Mouse (Mus musculus) left cerebral cortex, adult 2 months (tissue): Measurements from ENCODE around the gene Gm5965. TPM values are rescaled to one million over a fixed set of nuclear protein-coding genes. Genes with fewer than 3 reads are reported as not detected.
"Not testable (repeated sequence)": the region's sequence is repeated elsewhere in the genome, so short reads cannot be mapped to it uniquely, and the experiment has no call there.

Experiments
- DNase-seq, 2 experiments: peaks; one replicate each; pipeline ENCODE4 v3.0.0; 2021 to 2022; ENCODE audit warnings: low spot score in 2 of 2, mixed read lengths in 1 of 2; ENCODE audit errors: extremely low spot score in 1 of 2
- H3K27ac ChIP-seq: fragments of 200-600 bp; 2 replicates; pipeline ENCODE4 v1.8.1; 2022
- H3K4me3 ChIP-seq: fragments of 200-600 bp; 2 replicates; pipeline ENCODE4 v1.8.1; 2022
- CTCF ChIP-seq: fragments of 200-600 bp; IDR thresholded peaks from 2 replicates; pipeline ENCODE4 v1.8.1; 2022; ENCODE audit warnings: antibody characterized with exemption, mild to moderate bottlenecking, moderate library complexity
- intact Hi-C: fragments of 180-260 bp; cut with DNase I; formaldehyde crosslinking; loops from one replicate; pipeline ENCODE4 v1.15.1; 2025
- long read RNA-seq, 2 experiments: library from polyadenylated mRNA; stranded (forward); transcript quantifications; one replicate each; pipeline ENCODE4 v2.0.0; 2021; ENCODE audit warnings: borderline mapping rate in 2 of 2
- total RNA-seq, 2 experiments: library from RNA; stranded (reverse); gene quantifications; 2 replicates each; pipeline ENCODE4 v1.2.3; 2021

The Gm5965 gene
- total RNA-seq: not detected
- long read RNA-seq, experiment 1: 0 reads
- long read RNA-seq, experiment 2: 0 reads

- Histone ChIP-seq H3K27ac (no peak within 1 kb of the TSS), H3K4me3 (no peak within 1 kb of the TSS)
- intact Hi-C loops: no loop called here
- no peak for TF ChIP-seq CTCF
- no peak for DNase-seq
These were observed at the start of gene Gm5965 for GRCm38 (mm10) chr16:88777596-88777995. Gene Gm5965 (plus strand): TSS chr16:88777896.

- TF ChIP-seq CTCF: no peak
- no peak for DNase-seq
- intact Hi-C loops: no loop called here
- Histone ChIP-seq H3K27ac (no peak within 1 kb of the TSS), H3K4me3 (no peak within 1 kb of the TSS)
These were observed 48.9 kb upstream of the Gm5965 start, which contains the start of gene Krtap13-1 for GRCm38 (mm10) chr16:88728812-88729275. Gene Krtap13-1 (plus strand): TSS chr16:88728862.

- intact Hi-C loops: no loop called here
- no peak for DNase-seq
- no peak for TF ChIP-seq CTCF
- H3K4me3 ChIP-seq: no peak overlapping the region
- H3K27ac ChIP-seq: no peak overlapping the region
These were observed 42.3 kb upstream of the Gm5965 start for GRCm38 (mm10) chr16:88735391-88735790.

- no peak for TF ChIP-seq CTCF
- no peak overlapping the region for H3K27ac ChIP-seq
- intact Hi-C loops: no loop called here
- H3K4me3 ChIP-seq: no peak overlapping the region
- DNase-seq: no peak
These were observed 32.9 kb upstream of the Gm5965 start for GRCm38 (mm10) chr16:88744750-88745340.

GRCm38 (mm10) chr16:88747943-88748342, 29.8 kb upstream of the Gm5965 start:
- Histone ChIP-seq H3K4me3 (no peak overlapping the region), H3K27ac (no peak overlapping the region)
- no peak for TF ChIP-seq CTCF
- intact Hi-C loops: no loop called here
- DNase-seq: no peak

- H3K27ac ChIP-seq, H3K4me3 ChIP-seq, intact Hi-C loops, DNase-seq: not testable (repeated sequence)
These were observed 26.2 kb upstream of the Gm5965 start, which contains the start of gene Krtap13 for GRCm38 (mm10) chr16:88751535-88751934. Gene Krtap13 (minus strand): TSS chr16:88751635.

- H3K27ac ChIP-seq, DNase-seq, intact Hi-C loops, H3K4me3 ChIP-seq: not testable (repeated sequence)
These were observed 19.1 kb upstream of the Gm5965 start, which contains the start of gene 2310034C09Rik for GRCm38 (mm10) chr16:88758547-88758946. Gene 2310034C09Rik (plus strand): TSS chr16:88758847.

GRCm38 (mm10) chr16:88774106-88774505, 3.6 kb upstream of the Gm5965 start, which contains the start of gene 2310057N15Rik:
Gene 2310057N15Rik (minus strand): TSS chr16:88774206.
- Histone ChIP-seq H3K27ac (no peak within 1 kb of the TSS), H3K4me3 (no peak within 1 kb of the TSS)
- TF ChIP-seq CTCF: no peak
- DNase-seq: no peak
- intact Hi-C loops: no loop called here

- no peak for DNase-seq
- intact Hi-C loops: no loop called here
- no peak for TF ChIP-seq CTCF
- no peak overlapping the region for H3K4me3 ChIP-seq
- no peak overlapping the region for H3K27ac ChIP-seq
These were observed 9.1 kb downstream of the Gm5965 start for GRCm38 (mm10) chr16:88786786-88787185.

- no peak for TF ChIP-seq CTCF
- DNase-seq: no peak
- intact Hi-C loops: no loop called here
- H3K4me3 ChIP-seq: no peak within 1 kb of the TSS
- H3K27ac ChIP-seq: no peak within 1 kb of the TSS
These were observed 34.1 kb downstream of the Gm5965 start, which contains the start of gene Gm20741 for GRCm38 (mm10) chr16:88811827-88812226. Gene Gm20741 (minus strand): TSS chr16:88812220.

GRCm38 (mm10) chr16:88820066-88820465, 42.4 kb downstream of the Gm5965 start, which contains the start of gene Krtap15:
Gene Krtap15 (plus strand): TSS chr16:88820215.
- no peak for DNase-seq
- no peak for TF ChIP-seq CTCF
- intact Hi-C loops: loop anchor here (10.0 kb wide), 1 partner anchor 445 kb away; no protein-coding TSS in a partner anchor
- H3K27ac ChIP-seq: no peak within 1 kb of the TSS
- H3K4me3 ChIP-seq: no peak within 1 kb of the TSS

- Histone ChIP-seq H3K4me3 (no peak overlapping the region), H3K27ac (no peak overlapping the region)
- no peak for DNase-seq
- TF ChIP-seq CTCF: peak; percentile 61
- intact Hi-C loops: loop anchor here (10.0 kb wide), 1 partner anchor 449 kb away; no protein-coding TSS in a partner anchor
These were observed 46.0 kb downstream of the Gm5965 start for GRCm38 (mm10) chr16:88823736-88824135.
